Mouse (Mus musculus): Measurements from ENCODE around the gene Evx1. TPM values are rescaled to one million over a fixed set of nuclear protein-coding genes. Genes with fewer than 3 reads are reported as not detected.

The Evx1 gene
- polyA plus RNA-seq, 1 experiment from 2014 or later, result not detected

DNA sequence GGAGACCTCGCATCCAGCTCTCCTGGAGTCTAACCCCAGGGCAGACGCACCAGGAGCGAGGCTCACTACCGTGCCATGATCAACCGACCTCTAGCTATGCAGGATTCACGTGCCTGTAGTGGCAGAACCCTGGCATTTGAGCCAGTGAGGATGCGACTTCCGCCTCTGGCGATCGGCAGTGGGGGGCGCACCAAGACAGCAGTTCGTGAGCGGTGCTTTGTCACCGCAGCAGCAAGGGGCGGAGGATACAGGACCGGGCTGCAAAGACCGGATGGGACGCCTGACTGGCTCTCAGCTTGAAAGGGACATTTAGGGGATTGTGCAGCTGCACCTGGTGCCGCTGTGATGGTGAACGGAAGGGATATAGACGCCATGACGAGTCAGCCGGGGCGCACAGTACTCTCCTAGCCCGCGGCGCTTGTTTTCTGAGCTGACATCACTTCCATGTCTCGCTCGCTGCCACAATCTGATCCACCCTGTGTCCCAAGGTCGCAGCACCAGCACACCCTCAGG, 7.4 kb upstream of the Evx1 start:
- Histone ChIP-seq H3K9ac (ENCODE audit: low read depth, low read length) (no peak overlapping the region), H3K4me1 (ENCODE audit: control insufficient read depth, low read depth, low read length) (no peaks in the 10 kb centered on the region), H3K27me3 (ENCODE audit: control insufficient read depth, insufficient read depth, low read depth, low read length) (peaks cover 53% of the 10 kb centered on the region), H3K9me3 (replicated peaks; ENCODE audit: control insufficient read depth, low read length) (no peaks in the 10 kb centered on the region), H3K36me3 (ENCODE audit: control insufficient read depth, insufficient read depth) (no peaks in the 10 kb centered on the region), H3K4me2 (ENCODE audit: low read depth, low read length) (peak overlapping the region; percentile 49), H3K27ac (ENCODE audit: low read length) (no peak overlapping the region), H3K4me3 (ENCODE audit: low read depth, low read length) (peak overlapping the region; percentile 40)
- ATAC-seq (ENCODE audit: low read depth), result no peak
- WGBS (ENCODE audit: insufficient replicate concordance), result under 1% methylated on average over 30 of the region's 30 CpGs

DNA sequence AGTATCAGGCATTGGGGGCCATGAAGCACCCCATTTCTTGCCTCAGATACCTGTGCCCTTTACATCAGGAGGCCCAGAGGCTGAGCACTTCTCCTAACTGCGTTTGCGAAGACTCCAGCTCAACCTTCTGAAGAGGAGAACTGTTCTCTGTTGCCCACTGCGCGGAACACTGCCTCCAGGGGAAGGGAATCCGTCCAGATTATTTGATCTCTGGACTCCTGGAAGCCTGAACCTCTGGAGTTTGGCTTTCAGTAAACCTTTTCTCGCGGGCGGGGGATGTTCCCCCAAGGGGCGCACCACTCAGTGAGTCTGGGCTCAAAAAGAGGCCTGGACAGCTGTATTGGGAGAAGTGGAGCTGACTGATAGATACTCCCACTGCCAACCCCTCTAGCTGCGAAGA, 3.5 kb upstream of the Evx1 start:
- WGBS (ENCODE audit: insufficient replicate concordance), result 38% methylated on average over 10 of the region's 10 CpGs
- no peaks in the 10 kb centered on the region for H3K4me1 ChIP-seq (ENCODE audit: control insufficient read depth, low read depth, low read length)
- no peak for ATAC-seq (ENCODE audit: low read depth)
- H3K9me3 ChIP-seq (replicated peaks; ENCODE audit: control insufficient read depth, low read length), result no peaks in the 10 kb centered on the region
- H3K9ac ChIP-seq (ENCODE audit: low read depth, low read length), result no peak overlapping the region
- H3K27me3 ChIP-seq (ENCODE audit: control insufficient read depth, insufficient read depth, low read depth, low read length), result peaks cover 91% of the 10 kb centered on the region
- no peak overlapping the region for H3K4me3 ChIP-seq (ENCODE audit: low read depth, low read length)
- H3K4me2 ChIP-seq (ENCODE audit: low read depth, low read length), result no peak overlapping the region
- no peak overlapping the region for H3K27ac ChIP-seq (ENCODE audit: low read length)
- no peaks in the 10 kb centered on the region for H3K36me3 ChIP-seq (ENCODE audit: control insufficient read depth, insufficient read depth)

DNA sequence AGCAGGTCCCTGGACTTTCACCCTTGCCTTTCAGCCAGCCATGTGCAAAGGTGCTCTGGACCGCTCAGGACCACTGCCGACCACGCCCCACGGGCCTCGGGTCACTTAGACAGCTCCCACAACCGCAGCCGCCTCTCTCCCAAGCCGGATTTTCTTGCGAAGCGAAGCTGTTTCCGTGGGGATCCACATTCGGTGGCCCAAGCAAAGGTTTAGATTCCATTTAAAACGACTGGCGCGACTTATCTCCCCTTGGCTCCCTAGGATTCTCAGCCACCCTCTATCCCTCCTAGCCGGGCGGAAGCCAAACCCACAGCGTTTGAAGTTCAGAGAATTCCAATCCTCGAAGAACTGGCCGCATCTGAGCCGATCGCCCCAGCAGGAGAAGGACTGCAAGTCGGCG, 2.9 kb upstream of the Evx1 start:
- H3K4me3 ChIP-seq (ENCODE audit: low read depth, low read length), result no peak overlapping the region
- H3K4me2 ChIP-seq (ENCODE audit: low read depth, low read length), result no peak overlapping the region

DNA sequence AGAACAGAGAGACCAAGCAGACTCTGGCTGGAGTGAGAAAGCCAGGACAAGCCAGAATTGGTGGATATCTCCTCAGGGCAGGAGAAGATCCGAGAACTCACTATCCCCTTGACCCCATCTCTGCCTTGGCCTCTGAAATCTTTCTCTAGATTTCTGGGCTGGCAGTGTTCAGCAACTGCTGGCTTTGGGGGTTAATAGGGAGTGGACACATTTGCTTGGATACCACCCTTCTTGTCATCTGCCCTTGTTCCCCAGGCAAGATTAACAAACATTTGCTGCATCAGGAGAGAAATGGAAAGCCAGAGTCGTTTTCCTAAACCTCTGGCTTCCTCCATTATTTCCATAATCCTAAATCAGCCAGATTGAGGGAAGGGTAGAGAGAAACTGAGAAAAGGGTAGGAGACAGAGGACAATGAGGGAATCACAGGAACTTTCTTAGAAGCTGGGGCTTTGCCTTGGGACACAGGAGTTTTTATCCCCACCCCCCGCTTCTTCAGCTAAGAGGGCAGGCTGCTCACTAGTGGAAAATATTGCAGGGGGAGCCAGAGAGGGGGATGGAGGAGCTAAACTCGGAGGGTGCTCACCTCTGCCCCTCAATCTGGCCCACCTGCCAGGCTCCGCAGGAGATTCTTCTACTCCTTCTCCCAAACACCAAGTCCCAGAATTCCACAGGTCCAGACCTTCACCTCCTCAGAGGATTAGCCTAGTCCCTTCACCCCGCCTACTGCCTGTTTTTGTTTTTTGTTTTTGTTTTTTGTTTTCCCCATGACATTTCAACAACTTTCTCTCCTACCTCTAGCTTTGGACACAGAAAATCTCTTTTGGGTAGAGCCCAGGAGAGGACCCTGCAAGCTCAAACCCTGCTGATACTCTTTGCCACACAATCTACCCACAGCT, 1.4 kb upstream of the Evx1 start:
- no peak overlapping the region for H3K9ac ChIP-seq (ENCODE audit: low read depth, low read length)
- H3K36me3 ChIP-seq (ENCODE audit: control insufficient read depth, insufficient read depth), result no peaks in the 10 kb centered on the region
- peaks cover 94% of the 10 kb centered on the region for H3K27me3 ChIP-seq (ENCODE audit: control insufficient read depth, insufficient read depth, low read depth, low read length)
- H3K4me2 ChIP-seq (ENCODE audit: low read depth, low read length), result no peak overlapping the region
- 12% methylated on average over 6 of the region's 6 CpGs for WGBS (ENCODE audit: insufficient replicate concordance)
- no peak overlapping the region for H3K27ac ChIP-seq (ENCODE audit: low read length)
- no peak for ATAC-seq (ENCODE audit: low read depth)
- H3K9me3 ChIP-seq (replicated peaks; ENCODE audit: control insufficient read depth, low read length), result no peaks in the 10 kb centered on the region
- H3K4me3 ChIP-seq (ENCODE audit: low read depth, low read length), result no peak overlapping the region
- H3K4me1 ChIP-seq (ENCODE audit: control insufficient read depth, low read depth, low read length), result no peaks in the 10 kb centered on the region

More for the DNA sequence above, 2.9 kb upstream of the Evx1 start:
- no peaks in the 10 kb centered on the region for H3K4me1 ChIP-seq (ENCODE audit: control insufficient read depth, low read depth, low read length)
- peaks cover 94% of the 10 kb centered on the region for H3K27me3 ChIP-seq (ENCODE audit: control insufficient read depth, insufficient read depth, low read depth, low read length)
- H3K27ac ChIP-seq (ENCODE audit: low read length), result no peak overlapping the region
- ATAC-seq (ENCODE audit: low read depth), result no peak
- no peaks in the 10 kb centered on the region for H3K9me3 ChIP-seq (replicated peaks; ENCODE audit: control insufficient read depth, low read length)
- WGBS (ENCODE audit: insufficient replicate concordance), result 2% methylated on average over 24 of the region's 24 CpGs
- H3K36me3 ChIP-seq (ENCODE audit: control insufficient read depth, insufficient read depth), result no peaks in the 10 kb centered on the region
- no peak overlapping the region for H3K9ac ChIP-seq (ENCODE audit: low read depth, low read length)

DNA sequence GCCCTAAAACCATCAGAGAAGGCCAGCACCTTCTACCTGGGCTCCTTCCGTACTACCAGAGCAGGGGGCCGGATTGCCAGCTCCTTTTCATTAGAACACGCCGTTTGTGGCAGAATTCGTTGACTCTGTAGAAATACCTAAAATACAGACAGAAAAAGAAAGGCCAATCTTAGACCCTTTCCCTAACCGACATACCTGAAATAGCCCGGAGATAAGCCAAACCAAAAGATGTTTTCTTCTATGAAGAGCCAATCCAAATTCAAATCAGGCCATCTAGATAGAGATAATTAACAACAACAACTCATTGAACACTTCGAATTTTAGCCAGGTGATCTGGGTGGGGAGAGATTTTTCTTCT, 761 bp upstream of the Evx1 start:
- no peak overlapping the region for H3K4me2 ChIP-seq (ENCODE audit: low read depth, low read length)

DNA sequence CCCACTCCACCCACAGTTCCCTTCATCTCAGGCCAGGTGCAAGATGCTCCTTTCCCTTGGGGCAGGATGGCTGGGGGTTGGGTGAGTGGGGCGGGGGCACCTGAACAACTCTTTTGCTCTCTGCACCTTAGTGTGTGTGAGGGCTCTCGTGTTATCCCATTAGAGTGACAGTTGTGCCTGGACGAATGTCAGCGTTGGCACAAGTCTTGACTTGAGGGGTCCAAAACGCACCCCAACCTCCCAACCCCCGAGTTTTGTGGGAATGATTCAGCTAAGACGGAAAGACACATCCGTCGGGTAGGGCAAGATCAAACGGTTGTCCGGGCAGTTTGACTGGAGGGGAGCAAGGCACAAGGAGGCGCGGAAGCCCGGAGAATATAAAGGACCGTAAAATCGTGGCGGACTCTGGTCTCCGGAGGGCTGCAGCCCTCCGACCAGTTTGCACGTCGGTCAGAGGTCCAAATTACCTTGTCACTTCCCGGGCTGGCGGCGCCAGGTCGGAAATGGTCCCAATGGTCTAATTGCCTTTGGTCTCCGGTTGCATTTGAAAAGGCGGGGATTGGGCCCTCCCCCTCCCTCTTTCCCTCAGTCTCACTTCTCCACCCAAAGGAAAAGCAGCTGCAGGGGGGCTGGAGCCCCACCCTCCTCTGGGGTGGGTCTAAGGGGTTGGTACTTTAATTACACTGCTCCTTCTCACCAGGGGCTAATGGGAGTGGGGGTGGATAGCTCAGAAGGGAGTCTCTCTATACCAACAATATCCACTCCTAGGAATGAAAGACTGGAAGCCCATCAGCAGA, 1.2 kb downstream of the Evx1 start:
- Histone ChIP-seq H3K4me1 (ENCODE audit: control insufficient read depth, low read depth, low read length) (no peaks in the 10 kb centered on the region), H3K27me3 (ENCODE audit: control insufficient read depth, insufficient read depth, low read depth, low read length) (peaks cover 100% of the 10 kb centered on the region), H3K27ac (ENCODE audit: low read length) (no peak overlapping the region), H3K4me3 (ENCODE audit: low read depth, low read length) (no peak overlapping the region), H3K9me3 (replicated peaks; ENCODE audit: control insufficient read depth, low read length) (no peaks in the 10 kb centered on the region), H3K36me3 (ENCODE audit: control insufficient read depth, insufficient read depth) (no peaks in the 10 kb centered on the region), H3K4me2 (ENCODE audit: low read depth, low read length) (no peak overlapping the region), H3K9ac (ENCODE audit: low read depth, low read length) (no peak overlapping the region)
- ATAC-seq (ENCODE audit: low read depth), result no peak
- WGBS (ENCODE audit: insufficient replicate concordance), result 1% methylated on average over 27 of the region's 27 CpGs

More for the DNA sequence above, 761 bp upstream of the Evx1 start:
- H3K9me3 ChIP-seq (replicated peaks; ENCODE audit: control insufficient read depth, low read length), result no peaks in the 10 kb centered on the region
- peaks cover 94% of the 10 kb centered on the region for H3K27me3 ChIP-seq (ENCODE audit: control insufficient read depth, insufficient read depth, low read depth, low read length)
- H3K27ac ChIP-seq (ENCODE audit: low read length), result no peak overlapping the region
- no peak overlapping the region for H3K4me3 ChIP-seq (ENCODE audit: low read depth, low read length)
- H3K4me1 ChIP-seq (ENCODE audit: control insufficient read depth, low read depth, low read length), result no peaks in the 10 kb centered on the region
- no peaks in the 10 kb centered on the region for H3K36me3 ChIP-seq (ENCODE audit: control insufficient read depth, insufficient read depth)
- H3K9ac ChIP-seq (ENCODE audit: low read depth, low read length), result no peak overlapping the region
- no peak for ATAC-seq (ENCODE audit: low read depth)
- 2% methylated on average over 8 of the region's 8 CpGs for WGBS (ENCODE audit: insufficient replicate concordance)

DNA sequence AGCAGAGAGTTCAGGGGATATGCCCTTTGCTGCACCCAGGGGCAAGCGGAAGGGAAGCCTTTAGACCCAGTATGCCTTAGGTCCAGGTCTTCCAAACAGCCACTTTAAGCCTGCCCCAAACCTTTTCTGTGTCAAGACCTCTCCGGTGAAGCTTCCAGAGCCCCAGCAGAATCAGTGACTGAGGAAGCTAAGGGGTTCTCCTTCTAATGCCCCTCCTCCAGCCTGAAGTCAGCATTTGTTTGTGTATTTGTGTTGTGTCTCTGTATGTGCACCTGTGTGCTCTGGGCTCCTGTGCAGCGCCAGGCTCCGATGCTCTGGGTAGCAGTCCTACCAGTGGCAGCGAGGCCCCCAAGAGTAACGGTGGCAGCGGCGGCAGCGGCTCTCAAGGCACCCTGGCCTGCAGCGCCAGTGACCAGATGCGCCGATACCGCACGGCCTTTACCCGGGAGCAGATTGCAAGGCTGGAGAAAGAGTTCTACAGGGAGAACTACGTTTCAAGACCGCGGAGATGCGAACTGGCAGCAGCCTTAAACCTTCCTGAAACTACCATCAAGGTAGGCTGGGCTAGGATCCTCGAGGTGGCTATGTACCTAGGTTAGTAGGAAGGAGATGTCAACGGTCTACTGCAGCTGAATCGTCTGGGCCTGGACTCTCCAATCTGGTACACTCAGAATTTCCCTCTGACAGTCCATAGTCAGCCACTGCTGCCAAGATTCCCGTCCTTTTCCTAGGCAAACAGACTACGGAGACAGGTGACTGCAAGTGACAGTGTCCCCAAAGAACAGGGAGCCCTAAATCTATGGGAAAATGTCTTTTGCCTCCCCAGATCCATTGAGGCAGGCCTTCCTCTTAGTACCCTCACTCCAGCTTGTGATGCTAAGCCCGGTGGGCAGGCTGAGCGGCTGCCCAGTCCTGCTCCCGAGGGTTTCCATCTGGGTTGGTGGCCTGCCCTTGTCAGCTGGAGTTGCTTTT, 2.4 kb downstream of the Evx1 start:
- Histone ChIP-seq H3K27me3 (ENCODE audit: control insufficient read depth, insufficient read depth, low read depth, low read length) (peaks cover 98% of the 10 kb centered on the region), H3K27ac (ENCODE audit: low read length) (no peak overlapping the region), H3K4me2 (ENCODE audit: low read depth, low read length) (no peak overlapping the region), H3K4me1 (ENCODE audit: control insufficient read depth, low read depth, low read length) (no peaks in the 10 kb centered on the region), H3K9ac (ENCODE audit: low read depth, low read length) (no peak overlapping the region), H3K36me3 (ENCODE audit: control insufficient read depth, insufficient read depth) (no peaks in the 10 kb centered on the region), H3K4me3 (ENCODE audit: low read depth, low read length) (no peak overlapping the region), H3K9me3 (replicated peaks; ENCODE audit: control insufficient read depth, low read length) (no peaks in the 10 kb centered on the region)
- ATAC-seq (ENCODE audit: low read depth), result no peak
- WGBS (ENCODE audit: insufficient replicate concordance), result 11% methylated on average over 27 of the region's 27 CpGs

DNA sequence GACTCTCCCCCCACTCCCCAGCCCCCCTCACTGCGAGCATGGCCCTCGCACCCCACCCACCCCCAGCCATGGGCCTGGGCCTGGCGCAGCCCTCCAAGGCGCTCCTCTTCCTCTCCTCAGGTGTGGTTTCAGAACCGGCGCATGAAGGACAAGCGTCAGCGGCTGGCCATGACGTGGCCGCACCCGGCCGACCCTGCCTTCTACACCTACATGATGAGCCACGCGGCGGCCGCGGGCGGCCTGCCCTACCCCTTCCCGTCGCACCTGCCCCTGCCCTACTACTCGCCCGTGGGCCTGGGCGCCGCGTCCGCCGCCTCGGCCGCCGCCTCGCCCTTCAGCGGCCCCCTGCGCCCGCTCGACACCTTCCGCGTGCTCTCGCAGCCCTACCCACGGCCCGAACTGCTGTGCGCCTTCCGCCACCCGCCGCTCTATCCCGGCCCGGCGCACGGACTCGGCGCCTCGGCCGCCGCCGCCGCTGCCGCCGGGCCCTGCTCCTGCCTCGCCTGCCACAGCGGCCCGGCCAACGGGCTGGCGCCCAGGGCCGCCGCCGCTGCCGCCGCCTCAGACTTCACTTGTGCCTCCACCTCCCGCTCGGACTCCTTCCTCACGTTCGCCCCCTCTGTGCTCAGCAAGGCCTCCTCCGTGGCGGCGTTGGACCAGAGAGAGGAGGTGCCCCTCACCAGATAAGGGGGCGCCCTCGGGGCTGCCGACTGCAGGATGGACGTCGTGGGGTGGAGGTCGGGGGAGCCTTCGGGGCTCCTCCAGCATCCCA, 3.3 kb downstream of the Evx1 start:
- ATAC-seq (ENCODE audit: low read depth), result no peak
- peaks cover 98% of the 10 kb centered on the region for H3K27me3 ChIP-seq (ENCODE audit: control insufficient read depth, insufficient read depth, low read depth, low read length)
- WGBS (ENCODE audit: insufficient replicate concordance), result 7% methylated on average over 72 of the region's 81 CpGs
- H3K4me3 ChIP-seq (ENCODE audit: low read depth, low read length), result peak overlapping the region; percentile 16; the same call in 1 of the 2 replicates
- no peak overlapping the region for H3K9ac ChIP-seq (ENCODE audit: low read depth, low read length)
- H3K9me3 ChIP-seq (replicated peaks; ENCODE audit: control insufficient read depth, low read length), result no peaks in the 10 kb centered on the region
- no peak overlapping the region for H3K4me2 ChIP-seq (ENCODE audit: low read depth, low read length)
- H3K36me3 ChIP-seq (ENCODE audit: control insufficient read depth, insufficient read depth), result no peaks in the 10 kb centered on the region
- H3K4me1 ChIP-seq (ENCODE audit: control insufficient read depth, low read depth, low read length), result no peaks in the 10 kb centered on the region
- H3K27ac ChIP-seq (ENCODE audit: low read length), result no peak overlapping the region

All from liver, embryonic 16.5 days (tissue).